Mouse (Mus musculus) frontal cortex, adult (tissue): ENCODE measurements around the gene Ezh1.

Source experiments
- ATAC-seq: cut with Nextera tagmentation; 2 replicates; pipeline ENCODE4 v1.9.2; 2017; ENCODE audit warnings: mild to moderate bottlenecking, moderate library complexity, mixed read lengths; ENCODE audit not compliant: low TSS enrichment

Ezh1 gene

GRCm38 (mm10) chr11:101211970-101212369, 14.3 kb downstream of the Ezh1 start:
- peak; percentile 41; the same call in 1 of the 2 replicates for ATAC-seq

GRCm38 (mm10) chr11:101200986-101201385, 25.3 kb downstream of the Ezh1 start:
- ATAC-seq: peak; percentile 88

- ATAC-seq: no peak
These were observed 26.7 kb downstream of the Ezh1 start for GRCm38 (mm10) chr11:101199555-101199954.

- ATAC-seq: no peak
These were observed 30.1 kb downstream of the Ezh1 start for GRCm38 (mm10) chr11:101196175-101196574.

GRCm38 (mm10) chr11:101195571-101195970, 30.7 kb downstream of the Ezh1 start:
- no peak for ATAC-seq

- no peak for ATAC-seq
These were observed 31.2 kb downstream of the Ezh1 start for GRCm38 (mm10) chr11:101195101-101195500.

- ATAC-seq: no peak
These were observed 31.6 kb downstream of the Ezh1 start for GRCm38 (mm10) chr11:101194643-101195042.

GRCm38 (mm10) chr11:101194137-101194536, 32.1 kb downstream of the Ezh1 start:
- ATAC-seq: no peak

- no peak for ATAC-seq
These were observed 33.2 kb downstream of the Ezh1 start for GRCm38 (mm10) chr11:101193076-101193475.

- ATAC-seq: no peak
These were observed 33.6 kb downstream of the Ezh1 start for GRCm38 (mm10) chr11:101192646-101193045.

GRCm38 (mm10) chr11:101191919-101192470, 34.3 kb downstream of the Ezh1 start:
- no peak for ATAC-seq

- ATAC-seq: peak; percentile 16; the same call in 1 of the 2 replicates
These were observed 35.1 kb downstream of the Ezh1 start for GRCm38 (mm10) chr11:101190913-101191907.

- ATAC-seq: no peak
These were observed 35.9 kb downstream of the Ezh1 start for GRCm38 (mm10) chr11:101190181-101190912.

- peak; percentile 42; the same call in 1 of the 2 replicates for ATAC-seq
These were observed 36.6 kb downstream of the Ezh1 start for GRCm38 (mm10) chr11:101189495-101190180.

GRCm38 (mm10) chr11:101188166-101188805, 38.0 kb downstream of the Ezh1 start:
- no peak for ATAC-seq

- no peak for ATAC-seq
These were observed 38.7 kb downstream of the Ezh1 start for GRCm38 (mm10) chr11:101187541-101187940.

- ATAC-seq: no peak
These were observed 39.6 kb downstream of the Ezh1 start for GRCm38 (mm10) chr11:101186526-101187247.

- no peak for ATAC-seq
These were observed 40.8 kb downstream of the Ezh1 start for GRCm38 (mm10) chr11:101185441-101185840.

- ATAC-seq: no peak
These were observed 41.3 kb downstream of the Ezh1 start for GRCm38 (mm10) chr11:101184984-101185383.

GRCm38 (mm10) chr11:101182771-101183517, 43.3 kb downstream of the Ezh1 start:
- no peak for ATAC-seq
